Mouse (Mus musculus): ENCODE measurements at regions not wholly inside any gene's neighbourhood (a gene's known extent, or its start where the extent isn't known, plus 50 kb on each side); places are given as distances from the start of the nearest gene placed in this dataset.

DNA sequence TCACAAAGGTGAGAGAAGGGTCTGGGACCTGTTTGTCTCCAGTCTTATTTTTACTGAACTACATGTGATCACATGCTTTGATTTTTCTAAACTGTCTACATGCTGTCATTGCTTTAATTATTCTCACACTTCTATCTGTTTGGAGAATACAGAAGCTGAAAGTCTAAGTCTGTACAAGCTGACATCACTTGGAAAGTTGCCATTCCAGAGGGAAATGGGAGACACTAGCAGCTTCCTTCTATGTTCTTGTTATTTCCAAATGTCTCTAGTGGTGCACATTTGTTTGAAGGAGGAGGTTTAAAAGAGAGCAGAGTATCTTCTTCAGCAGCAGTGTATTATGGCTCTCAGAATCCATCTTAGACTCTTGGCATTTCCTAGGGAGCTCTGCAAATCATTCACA lies 73.2 kb upstream of the Ghitm start:
- TF ChIP-seq CTCF (conservative IDR thresholded peaks at IDR 0.05; ENCODE audit: insufficient read depth, insufficient read length, low read depth, low read length): no peak
- TF ChIP-seq POLR2A (IDR thresholded peaks at IDR 0.05; ENCODE audit: low read depth, low read length): no peak

All from kidney, adult 2 months (tissue).